Mouse (Mus musculus) T-helper 17 cell (primary cell): Measurements from ENCODE around the gene Nrgn.

ENCODE experiments used
- in situ Hi-C, 2 experiments: fragments of 300-600 bp; cut with MboI, MseI; formaldehyde crosslinking; loops; 1 replicate in 1 of 2; 2 replicates in 1 of 2; pipeline ENCODE4 v1.15.1; 2025; ENCODE audit warnings: high pct_unique_total_duplicates in 2 of 2

Nrgn gene

DNA sequence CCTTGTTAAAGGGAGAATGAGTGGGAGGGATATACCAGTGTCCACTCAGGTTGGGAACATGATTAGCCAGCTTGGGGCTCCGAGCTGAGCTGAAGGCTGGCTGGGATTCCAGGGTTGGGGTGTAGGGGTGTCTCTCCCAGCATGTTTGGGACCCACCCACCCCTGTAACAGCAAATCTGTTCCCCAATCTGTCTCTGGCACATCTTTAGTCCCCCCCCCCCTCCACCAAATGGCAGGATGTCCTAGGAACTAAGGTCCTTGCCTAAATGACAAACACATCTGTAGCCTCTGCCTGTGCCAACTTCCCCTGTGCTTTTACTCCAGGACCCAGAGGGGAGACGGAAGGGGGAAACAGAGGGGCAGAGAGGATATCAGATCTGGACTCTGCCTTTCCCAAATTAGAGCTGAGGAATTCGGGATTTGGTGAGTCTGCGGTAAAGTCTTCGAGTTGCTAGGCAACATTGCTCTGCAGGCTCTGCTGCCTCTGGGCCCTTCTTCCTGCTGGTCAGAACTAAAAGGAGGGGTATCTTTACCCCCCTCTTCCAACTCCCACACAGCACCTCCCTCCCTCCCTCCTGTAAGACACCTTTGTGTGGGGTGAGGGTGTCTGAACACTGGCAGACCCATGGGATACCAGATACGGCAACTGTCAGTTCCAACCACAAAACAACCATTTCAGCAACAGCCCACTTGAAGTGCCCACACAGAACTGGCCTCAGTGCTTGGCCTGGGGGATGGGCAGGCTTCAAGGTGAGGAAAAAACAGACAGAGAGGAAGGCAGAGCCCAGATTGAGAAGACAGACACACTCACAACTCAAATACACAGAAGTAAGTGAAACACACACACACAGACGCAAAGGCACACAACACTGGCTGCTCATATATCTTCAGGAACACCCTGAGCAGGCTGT is 2.4 kb upstream of the Nrgn start, which contains the start of gene Siae:
Siae (plus strand) TSS at position 861 of the 911 bp plus-strand sequence.
- in situ Hi-C loops = no loop called here

DNA sequence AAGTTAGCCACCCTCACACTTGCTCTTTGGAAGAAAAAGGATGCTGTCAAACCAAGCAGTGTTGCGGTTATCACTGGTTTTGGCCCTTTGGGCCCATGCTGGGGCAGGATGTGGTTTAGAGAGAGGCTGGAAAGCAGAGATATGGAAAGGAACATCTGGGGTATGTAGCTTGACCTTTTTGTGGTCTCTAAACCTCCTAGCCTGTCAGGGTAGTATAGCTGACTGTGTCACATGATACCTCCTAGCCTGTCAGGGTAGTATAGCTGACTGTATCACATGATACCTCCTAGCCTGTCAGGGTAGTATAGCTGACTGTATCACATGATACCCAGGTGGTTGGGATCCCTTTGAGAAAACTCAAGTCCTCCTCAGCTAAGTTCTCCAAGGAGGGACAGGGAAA is 1.6 kb upstream of the Nrgn start:
- in situ Hi-C loops = no loop called here

DNA sequence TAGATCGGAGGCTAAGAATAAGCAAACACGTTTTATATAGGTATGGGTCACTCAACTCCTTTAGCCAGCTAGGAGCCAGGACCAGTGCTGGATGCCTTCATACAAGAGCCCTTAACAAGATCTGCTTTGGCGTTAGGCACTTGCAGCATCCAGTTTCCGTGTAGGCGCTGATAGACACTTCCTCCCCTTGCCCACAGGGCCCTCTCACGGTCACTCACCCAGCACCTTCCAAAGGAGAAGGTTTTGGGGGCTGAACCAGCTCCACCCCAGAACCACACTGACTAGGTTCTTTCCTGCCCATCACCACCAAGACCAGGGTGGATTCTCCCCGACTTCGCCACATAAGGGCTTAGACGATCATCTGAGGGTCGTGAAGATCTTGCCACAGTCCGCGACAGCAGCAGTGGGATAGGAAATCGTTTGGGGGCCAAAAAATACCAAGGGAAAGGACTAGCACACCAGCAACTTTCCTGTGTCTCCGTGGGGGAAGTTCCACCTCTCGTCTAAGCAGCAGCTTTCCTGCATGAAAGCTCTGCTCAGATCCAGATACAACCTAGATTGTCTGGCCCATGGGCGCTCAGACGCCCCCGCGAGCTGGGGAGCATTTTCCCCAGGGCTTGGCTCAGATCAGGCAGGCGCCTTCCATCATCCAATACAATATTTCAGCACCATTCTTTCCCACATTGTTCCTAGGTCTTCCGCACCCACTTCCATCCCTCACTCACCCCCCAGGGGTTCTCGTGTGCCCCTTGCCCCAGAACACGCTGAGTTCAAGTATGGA is 763 bp downstream of the Nrgn start:
- in situ Hi-C loops = no loop called here

DNA sequence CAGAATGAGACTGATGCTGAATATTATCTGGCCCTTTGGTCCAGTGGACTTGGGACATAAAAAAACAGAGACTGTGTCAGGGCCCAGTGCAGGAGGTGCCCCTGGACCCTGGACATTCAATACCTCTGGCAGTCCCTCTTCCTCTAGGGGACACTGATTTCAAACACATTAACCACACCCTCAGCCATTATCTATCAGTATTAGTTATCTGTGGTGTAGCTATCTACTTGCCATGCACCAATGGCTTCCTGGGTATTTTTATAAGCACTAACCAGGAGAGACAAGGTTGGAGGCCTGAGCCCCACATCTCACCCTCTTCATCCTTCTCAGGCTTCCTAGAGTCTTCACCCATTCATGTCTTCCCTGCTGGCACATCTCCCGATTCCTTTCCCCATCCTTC is 2.3 kb downstream of the Nrgn start:
- in situ Hi-C loops = no loop called here

DNA sequence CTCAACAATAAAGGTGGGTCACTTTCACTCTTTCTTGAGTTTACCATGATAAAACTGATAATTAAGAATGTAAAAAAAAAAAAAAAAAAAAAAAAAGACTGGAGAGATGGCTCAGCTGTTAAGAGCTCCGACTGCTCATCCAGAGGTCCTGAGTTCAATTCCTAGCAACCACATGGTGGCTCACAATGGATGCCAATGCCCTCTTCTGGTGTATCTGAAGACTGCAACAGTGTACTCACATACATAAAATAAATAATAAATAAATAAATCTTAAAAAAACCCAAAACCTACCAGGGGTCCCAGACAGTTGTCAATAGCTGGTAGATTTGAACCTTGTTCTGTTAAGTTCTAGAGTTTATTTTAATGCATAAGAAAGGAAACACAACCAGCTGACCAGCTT is 5.8 kb downstream of the Nrgn start:
- in situ Hi-C loops = loop anchor here in 1 of 2 experiments (10.0 kb wide), 1 partner anchor 68 kb away; the partner anchor contains the start of gene Spa17

DNA sequence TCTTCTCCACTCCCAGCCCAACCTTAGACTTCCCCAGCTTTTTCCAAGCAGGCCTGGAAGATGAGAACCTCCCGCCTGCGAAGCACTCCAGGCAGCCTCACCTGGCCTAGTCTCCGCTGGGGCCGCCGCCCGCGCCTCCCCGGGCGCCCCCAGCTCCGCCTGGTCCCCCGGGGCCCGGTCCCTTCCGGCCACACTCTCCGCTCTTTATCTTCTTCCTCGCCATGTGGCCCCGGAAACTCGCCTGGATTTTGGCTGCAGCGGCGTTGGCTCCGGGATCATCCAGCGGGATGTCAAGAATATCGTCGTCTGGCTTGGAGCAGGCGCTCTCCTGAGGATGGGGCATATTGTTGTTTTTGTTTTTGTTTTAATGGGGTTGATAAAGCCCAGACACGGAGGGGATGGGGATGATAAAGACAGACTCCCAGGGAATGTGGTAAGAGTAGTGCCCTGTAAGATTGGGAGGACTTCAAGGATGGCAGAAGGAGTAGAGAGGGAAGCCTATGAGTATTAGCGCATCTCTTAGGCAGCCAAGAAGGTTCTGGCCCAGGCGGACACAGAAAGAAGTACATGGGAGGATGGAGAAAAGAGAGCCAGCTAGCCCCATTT is 6.8 kb downstream of the Nrgn start:
- in situ Hi-C loops = loop anchor here in 1 of 2 experiments (10.0 kb wide), 1 partner anchor 69 kb away; the partner anchor contains the start of gene Spa17

DNA sequence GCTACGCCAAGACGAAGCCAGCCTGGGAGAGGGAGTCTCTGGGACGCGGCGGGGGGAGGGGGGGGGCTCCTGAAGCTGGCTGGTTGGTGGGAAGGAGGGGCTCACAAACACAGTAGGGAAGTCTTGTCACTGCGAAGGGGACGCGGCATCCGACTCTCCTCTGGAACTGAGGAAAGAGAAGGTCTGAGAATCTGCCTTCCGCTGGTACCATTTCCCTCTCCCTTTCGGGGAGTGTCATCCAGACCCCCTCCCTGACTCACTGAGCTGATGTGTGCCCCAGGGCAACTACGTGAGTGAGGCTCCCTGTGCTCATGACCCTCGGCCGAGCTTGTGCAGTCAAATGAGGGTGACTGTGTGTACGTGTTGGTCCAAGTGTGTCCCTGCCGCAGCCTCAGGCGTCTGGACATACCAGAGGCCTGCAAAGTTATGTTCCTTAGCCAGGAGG is 7.5 kb downstream of the Nrgn start:
- in situ Hi-C loops = loop anchor here in 1 of 2 experiments (10.0 kb wide), 1 partner anchor 70 kb away; the partner anchor contains the start of gene Spa17

DNA sequence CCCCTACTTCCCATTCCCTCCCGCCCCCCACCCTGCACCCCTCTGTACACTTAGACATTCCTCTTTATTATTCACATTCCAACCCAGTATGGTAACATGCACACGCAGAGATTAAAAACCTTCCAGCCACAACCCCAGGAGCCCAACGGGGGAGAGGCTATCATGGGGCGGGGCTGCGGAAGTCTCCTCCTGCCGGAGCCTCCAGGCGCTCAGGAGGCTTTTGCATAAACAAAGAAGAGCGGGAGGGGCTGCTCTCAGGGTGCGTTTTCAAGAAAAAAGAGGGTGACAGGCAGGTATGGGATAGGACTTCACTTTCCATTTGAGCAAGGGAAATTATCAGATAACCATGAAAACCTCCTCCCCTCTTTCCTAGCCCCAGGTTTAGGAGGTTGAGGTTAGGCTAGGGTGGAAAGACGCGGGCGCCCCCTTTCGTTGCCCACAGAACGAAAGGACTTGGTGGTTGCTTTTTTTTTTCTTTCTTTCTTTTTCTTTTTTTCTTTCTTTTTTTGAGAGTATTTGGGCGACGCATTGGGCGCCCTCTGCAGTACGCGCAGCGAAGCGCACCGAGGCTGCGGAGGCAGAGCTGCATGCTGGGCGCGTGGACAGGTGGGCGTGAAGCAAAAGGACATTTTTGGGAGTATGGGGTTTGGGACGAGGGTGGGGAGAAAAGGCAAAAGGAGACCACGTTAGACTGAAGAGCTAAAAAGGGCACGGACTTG is 8.1 kb downstream of the Nrgn start:
- in situ Hi-C loops = loop anchor here (5.0 to 10.0 kb wide), 2 partner anchors 68 to 70 kb away; partner anchors contain the start of gene Spa17 (in 2 of the 2)

DNA sequence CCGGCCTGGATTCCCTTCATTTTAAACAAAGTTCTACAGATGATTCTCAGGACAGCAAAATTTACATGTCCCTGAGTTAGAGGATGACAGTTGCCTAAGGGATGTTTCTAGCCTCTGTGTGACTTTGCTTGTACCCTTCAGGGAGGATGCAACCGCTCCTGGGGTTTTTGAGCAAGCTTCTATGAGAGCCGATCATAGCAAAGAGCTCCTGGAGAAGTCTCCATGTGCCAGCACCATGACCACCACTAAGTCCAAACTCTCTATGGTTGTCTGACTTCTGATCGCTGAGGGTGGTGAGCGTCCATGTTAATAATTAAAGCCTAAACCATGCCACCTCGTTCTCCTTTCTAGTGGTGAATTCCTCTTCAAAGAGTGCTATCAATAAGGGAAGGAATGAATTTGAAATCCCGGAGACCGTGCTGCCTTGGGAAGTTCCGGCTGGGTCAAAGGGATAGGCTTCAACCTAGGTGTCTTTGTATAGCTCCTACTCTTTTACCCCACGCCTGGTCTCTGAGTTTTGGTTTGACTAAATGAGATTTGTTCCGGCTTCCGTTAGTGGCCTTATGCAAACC is 8.7 kb downstream of the Nrgn start:
- in situ Hi-C loops = loop anchor here (5.0 to 10.0 kb wide), 2 partner anchors 68 to 71 kb away; partner anchors contain the start of gene Spa17 (in 2 of the 2)

DNA sequence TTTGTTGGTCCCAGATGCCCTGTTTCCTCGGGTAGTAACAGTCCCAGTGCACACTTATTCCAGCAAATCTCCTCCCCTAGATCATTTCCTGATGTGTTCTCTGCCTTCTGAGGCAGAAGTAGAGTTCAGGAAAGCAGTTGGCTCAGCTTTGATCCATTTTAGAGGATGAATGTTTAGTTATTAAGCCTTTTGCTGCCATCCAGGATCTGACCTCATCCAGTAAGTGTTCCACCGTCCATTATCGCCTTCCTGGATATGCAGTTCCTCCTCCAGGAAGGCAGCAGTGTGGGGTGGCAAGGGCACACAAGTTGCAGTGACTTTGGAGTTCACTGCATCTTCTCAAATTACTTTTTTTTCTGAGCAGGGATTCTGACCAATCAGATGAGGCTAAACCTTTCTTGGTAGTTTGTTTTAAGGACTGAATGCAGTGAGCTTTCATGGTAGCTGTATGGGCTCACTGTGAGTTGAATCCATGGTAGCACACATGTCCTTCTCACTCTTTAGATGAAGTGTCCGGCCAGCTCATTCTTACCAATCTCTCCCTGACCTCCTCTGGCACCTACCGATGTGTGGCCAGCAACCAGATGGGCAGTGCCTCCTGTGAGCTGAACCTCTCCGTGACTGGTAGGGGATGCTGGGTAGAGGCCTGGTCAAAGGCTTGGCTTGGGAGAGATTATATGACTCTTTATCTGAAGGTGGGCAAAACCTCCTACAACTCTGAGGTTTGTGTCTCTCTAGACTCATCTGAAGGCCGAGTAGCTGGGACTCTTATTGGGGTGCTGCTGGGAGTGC is 10.7 kb downstream of the Nrgn start:
- in situ Hi-C loops = loop anchor here (5.0 to 10.0 kb wide), 2 partner anchors 70 to 73 kb away; partner anchors contain the start of gene Spa17 (in 2 of the 2)

DNA sequence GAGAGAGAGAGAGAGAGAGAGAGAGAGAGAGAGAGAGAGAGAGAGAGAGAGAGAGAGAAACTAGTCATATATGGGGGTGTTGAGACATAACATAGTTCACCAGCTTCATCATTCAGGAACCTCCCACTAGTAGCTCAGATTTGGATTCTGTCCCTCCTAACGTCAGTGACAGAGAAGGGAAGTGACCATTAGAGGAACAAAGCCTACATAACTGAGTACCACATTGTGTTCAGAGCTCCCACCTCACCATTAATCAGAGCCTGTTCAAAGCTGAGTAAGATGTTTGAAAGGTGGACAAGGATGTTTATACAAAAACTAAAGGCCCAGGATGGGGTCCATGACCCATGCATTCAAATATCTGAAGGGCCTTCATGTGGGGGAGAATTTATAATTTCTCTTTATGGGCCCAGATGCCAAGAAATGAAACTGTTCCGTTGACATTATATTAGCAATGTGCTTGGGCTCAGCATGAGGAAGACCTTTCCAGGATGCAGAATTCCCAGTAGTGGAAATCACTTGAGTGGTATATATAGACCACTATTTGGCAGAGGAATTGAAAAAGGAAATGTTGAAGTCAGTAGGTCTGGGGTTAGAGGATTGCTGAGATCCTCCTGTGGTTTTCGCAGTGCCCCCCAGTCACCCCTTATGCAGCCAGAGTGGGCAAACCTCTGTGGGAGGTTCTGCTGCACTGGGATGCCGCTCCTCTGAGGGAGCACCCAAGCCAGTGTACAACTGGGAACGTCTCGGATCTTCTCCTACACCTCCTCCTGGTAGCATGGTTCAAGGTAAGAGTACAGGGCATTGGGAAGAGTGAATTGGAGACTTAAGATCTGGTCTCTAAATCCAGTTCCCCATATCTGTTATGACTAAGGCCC is 11.8 kb downstream of the Nrgn start:
- in situ Hi-C loops = loop anchor here (5.0 to 10.0 kb wide), 2 partner anchors 71 to 74 kb away; partner anchors contain the start of gene Spa17 (in 2 of the 2)

DNA sequence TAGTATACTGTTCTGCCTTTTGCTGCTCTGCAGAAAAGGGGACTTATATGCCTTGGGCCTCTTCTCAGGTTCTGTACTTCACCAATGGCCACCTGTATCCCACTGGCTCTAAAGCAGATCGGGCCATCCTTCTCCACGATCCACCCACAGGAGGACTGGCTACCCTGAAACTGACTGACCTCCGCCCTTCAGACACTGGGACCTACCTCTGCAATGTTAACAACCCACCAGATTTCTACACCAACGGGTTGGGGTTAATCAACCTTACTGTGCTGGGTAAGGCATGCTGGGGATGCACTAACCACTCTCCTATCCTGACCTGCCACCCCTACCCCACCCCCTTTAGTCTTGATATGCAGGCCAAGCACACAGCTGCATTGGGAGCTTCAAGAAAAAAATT is 12.5 kb downstream of the Nrgn start:
- in situ Hi-C loops = loop anchor here (5.0 to 10.0 kb wide), 2 partner anchors 72 to 75 kb away; partner anchors contain the start of gene Spa17 (in 2 of the 2)

DNA sequence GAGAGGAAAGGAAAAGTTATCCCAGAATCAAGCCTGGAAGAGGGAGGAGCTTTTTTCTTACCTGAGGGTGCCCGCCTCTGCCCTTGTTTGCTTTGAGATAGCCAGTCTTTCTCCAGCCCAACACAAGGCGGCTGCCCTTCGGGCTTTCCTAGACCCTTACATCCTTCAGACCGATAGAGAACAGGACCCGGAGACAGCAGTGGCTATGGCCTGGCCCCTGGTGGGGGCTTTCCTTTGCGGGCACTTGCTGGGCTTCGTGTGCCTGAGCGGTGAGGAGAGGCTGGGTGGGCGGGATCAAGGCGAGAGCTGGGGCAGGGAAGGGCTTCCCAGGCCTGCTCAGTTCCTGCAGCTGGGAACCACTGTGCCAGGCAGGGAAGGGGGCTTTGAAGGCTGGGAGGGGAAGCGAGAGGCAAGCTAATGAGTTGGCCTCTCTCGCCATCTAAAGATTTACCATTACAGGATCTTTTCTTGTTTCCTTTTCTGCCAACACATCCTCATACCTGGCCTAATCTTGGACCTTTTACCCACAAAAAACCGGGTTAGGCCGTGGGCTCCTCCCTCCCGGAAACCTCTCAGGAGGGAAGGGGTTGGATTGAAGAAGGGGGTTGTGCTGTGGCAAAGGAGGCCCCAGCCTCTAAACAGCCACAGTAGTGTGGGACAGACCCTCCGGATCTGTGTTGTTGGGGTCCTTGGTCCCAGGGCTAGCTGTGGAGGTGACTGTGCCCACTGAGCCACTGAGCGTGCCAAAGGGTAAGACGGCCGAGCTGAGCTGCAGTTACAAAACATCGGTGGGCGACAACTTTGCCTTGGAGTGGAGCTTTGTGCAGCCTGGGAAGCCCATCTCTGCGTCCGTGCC is 13.3 kb downstream of the Nrgn start, which contains the start of gene Vsig2:
Vsig2 (plus strand) TSS at position 86 of the 856 bp plus-strand sequence.
- in situ Hi-C loops = loop anchor here (5.0 to 10.0 kb wide), 3 partner anchors 73 to 77 kb away; partner anchors contain the start of gene Spa17 (in 2 of the 2)

DNA sequence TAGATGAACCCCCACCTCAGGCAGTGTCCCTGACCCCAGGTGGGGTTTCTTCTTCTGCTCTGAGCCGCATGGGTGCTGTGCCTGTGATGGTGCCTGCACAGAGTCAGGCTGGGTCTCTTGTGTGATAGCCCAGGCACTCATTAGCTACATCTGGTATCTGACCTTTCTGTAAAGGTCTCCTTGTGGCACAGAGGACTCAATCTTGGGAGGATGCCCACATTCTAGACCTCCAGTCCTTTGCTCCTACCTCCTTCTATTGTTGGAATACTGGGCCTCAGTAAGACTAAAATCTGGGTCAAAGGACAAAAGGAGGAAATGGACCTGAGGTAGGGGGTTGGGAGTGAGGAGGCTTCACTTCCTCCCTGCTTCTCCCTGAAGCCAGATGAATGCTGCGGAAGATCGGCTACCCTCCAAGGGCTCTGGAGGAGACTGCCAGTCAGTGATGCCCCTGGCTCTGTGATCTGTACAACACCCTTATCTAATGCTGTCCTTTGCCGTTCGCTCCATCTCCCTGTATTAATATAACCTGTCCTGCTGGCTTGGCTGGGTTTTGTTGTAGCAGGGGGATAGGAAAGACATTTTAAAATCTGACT is 14.9 kb downstream of the Nrgn start:
- in situ Hi-C loops = loop anchor here in 1 of 2 experiments (5.0 kb wide), 1 partner anchor 75 kb away; no protein-coding TSS in a partner anchor

DNA sequence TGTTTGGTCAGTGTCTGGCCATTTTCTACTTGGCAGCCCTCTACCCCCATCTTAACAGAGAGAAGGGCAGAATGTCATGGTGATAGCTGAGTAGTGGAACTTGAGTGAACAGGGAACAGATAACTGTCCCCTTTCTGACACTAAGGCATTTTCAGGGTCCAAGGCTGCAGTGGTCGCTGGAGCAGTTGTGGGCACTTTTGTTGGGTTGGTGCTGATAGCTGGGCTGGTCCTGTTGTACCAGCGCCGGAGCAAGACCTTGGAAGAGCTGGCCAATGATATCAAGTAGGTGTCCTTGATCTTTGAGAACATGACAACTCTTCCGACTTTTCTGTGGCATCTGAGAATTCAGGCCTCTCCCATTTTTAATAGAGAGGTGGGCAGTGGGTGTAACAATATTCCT is 15.9 kb downstream of the Nrgn start:
- in situ Hi-C loops = loop anchor here in 1 of 2 experiments (5.0 kb wide), 1 partner anchor 75 kb away; no protein-coding TSS in a partner anchor

DNA sequence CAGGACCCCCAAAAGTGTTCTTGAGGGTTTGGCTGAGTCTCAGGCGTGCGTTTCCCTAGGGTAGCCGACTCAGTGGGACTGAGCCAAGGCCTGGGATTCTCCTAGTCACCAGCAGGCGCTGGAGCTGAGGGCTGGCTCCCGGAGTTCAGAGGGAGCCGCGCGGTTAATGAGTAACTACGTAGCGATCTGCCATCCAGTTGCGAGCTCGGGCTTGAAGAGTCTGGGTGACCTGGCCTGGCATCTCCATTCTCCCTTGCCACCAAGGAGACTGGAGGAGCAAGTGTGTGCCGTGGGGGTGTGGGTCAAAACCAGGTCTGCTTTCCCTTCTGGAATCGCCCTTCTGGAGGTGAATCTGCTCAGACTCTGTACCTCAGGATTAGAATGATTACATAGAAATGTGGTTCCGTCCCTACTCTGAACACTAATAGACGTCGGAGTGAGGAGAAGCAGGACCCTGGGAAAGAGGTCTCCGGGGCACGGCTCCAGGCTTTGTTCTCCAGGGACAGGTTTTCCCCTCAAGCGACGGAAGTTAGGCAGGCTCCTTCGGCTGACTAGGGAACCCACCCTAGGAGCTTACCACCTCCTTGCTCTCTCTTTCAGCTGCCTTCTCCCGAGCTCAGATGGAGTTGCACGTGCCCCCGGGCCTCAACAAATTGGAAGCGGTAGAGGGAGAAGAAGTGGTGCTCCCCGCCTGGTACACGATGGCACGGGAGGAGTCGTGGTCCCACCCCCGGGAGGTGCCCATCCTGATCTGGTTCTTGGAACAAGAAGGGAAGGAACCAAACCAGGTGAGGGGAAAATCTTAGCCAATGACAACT is 21.6 kb downstream of the Nrgn start:
- in situ Hi-C loops = no loop called here
